Mouse (Mus musculus): Measurements from ENCODE around the gene Olfml2b. TPM values are rescaled to one million over a fixed set of nuclear protein-coding genes. Genes with fewer than 3 reads are reported as not detected.

Olfml2b gene
- 18.8 and 22.1 TPM in 2 replicates for polyA plus RNA-seq (2015; fragmentation: Nextera tagmentation; extraction: Ambion mirVana)

GRCm38 (mm10) chr1:170644255-170645205, at the start of gene Olfml2b:
Olfml2b (plus strand) TSS chr1:170644532.

Other genes starting within 250 kb of the Olfml2b start
- gene Nos1ap, start 54.7 kb upstream of the Olfml2b start, polyA plus RNA-seq (2015; fragmentation: Nextera tagmentation; extraction: Ambion mirVana) = 6.9 and 12.7 TPM in 2 replicates
- 4.6 and 7.1 TPM in 2 replicates for gene Atf6, start 223.2 kb downstream of the Olfml2b start, polyA plus RNA-seq (2015; fragmentation: Nextera tagmentation; extraction: Ambion mirVana)
- gene Gm26620, start 240.5 kb downstream of the Olfml2b start, polyA plus RNA-seq (2015; fragmentation: Nextera tagmentation; extraction: Ambion mirVana) = 1.9 and 2.2 TPM in 2 replicates
- gene Dusp12, start 241.0 kb downstream of the Olfml2b start, polyA plus RNA-seq (2015; fragmentation: Nextera tagmentation; extraction: Ambion mirVana) = 43.7 and 46.4 TPM in 2 replicates

Measured in adrenal gland, postnatal 0 days (tissue).